Mouse (Mus musculus) liver, embryonic 14.5 days (tissue): ENCODE data around the gene C2cd5. TPM values are rescaled to one million over a fixed set of nuclear protein-coding genes. Genes with fewer than 3 reads are reported as not detected.

Experiments used
- ATAC-seq: fragments of 200-750 bp; cut with Nextera tagmentation; 2 replicates; pipeline ENCODE4 v1.8.0; 2017; ENCODE audit warnings: moderate number of reproducible peaks, mild to moderate bottlenecking, moderate library complexity; ENCODE audit not compliant: insufficient read depth
- DNase-seq, 3 experiments: peaks; one replicate each; pipeline ENCODE4 v3.0.0-alpha.2; 2012 to 2013; ENCODE audit warnings: low read depth in 3 of 3, low spot score in 3 of 3
- H3K27ac ChIP-seq: fragments of 300-500 bp; sonication (generic); 2 replicates; pipeline ENCODE4 v1.5.1; 2014; ENCODE audit warnings: moderate library complexity, mild to moderate bottlenecking, control low read depth, inconsistent platforms
- H3K27me3 ChIP-seq: fragments of 300-500 bp; sonication (generic); 2 replicates; pipeline ENCODE4 v1.6.1; 2014; ENCODE audit warnings: mild to moderate bottlenecking, low read length, moderate library complexity; ENCODE audit not compliant: control insufficient read depth, insufficient read depth
- H3K36me3 ChIP-seq: fragments of 300-500 bp; sonication (generic); replicated peaks from 2 replicates; pipeline ENCODE4 v1.6.1; 2014; ENCODE audit warnings: low read depth; ENCODE audit not compliant: control insufficient read depth, insufficient read depth
- H3K4me1 ChIP-seq, 2 experiments: fragments of 200-500 bp in 1 of 2; fragments of 300-500 bp in 1 of 2; sonication (generic) in 1 of 2; replicated peaks; 2 replicates each; pipeline ENCODE4 v1.6.1; 2012 to 2014; ENCODE audit warnings: antibody characterized with exemption in 1 of 2, inconsistent platforms in 1 of 2, low read length in 1 of 2; ENCODE audit not compliant: control insufficient read depth in 2 of 2, insufficient read depth in 2 of 2
- H3K4me2 ChIP-seq: fragments of 300-500 bp; sonication (generic); 2 replicates; pipeline ENCODE4 v1.6.1; 2014; ENCODE audit warnings: low read depth, mild to moderate bottlenecking, control low read depth, moderate library complexity
- H3K4me3 ChIP-seq, 2 experiments: fragments of 200-500 bp in 1 of 2; fragments of 300-500 bp in 1 of 2; sonication (generic) in 1 of 2; 2 replicates each; pipeline ENCODE4 v1.5.1; 2012 to 2014; ENCODE audit warnings: low read depth in 2 of 2, low read length in 2 of 2, mild to moderate bottlenecking in 2 of 2, control low read depth in 1 of 2, inconsistent platforms in 1 of 2, moderate library complexity in 1 of 2; ENCODE audit not compliant: insufficient read depth in 1 of 2
- H3K9ac ChIP-seq: fragments of 300-500 bp; sonication (generic); replicated peaks from 2 replicates; pipeline ENCODE4 v1.6.1; 2014; ENCODE audit warnings: mild to moderate bottlenecking, control low read depth, moderate library complexity
- H3K9me3 ChIP-seq: fragments of 300-500 bp; sonication (generic); 2 replicates; pipeline ENCODE4 v1.6.1; 2016; ENCODE audit warnings: low read length, mixed read lengths; ENCODE audit not compliant: control insufficient read depth
- CTCF ChIP-seq: IDR thresholded peaks from 2 replicates; pipeline ENCODE4 v1.5.1; 2016; ENCODE audit warnings: antibody characterized with exemption, low read depth, control low read depth
- EP300 ChIP-seq: IDR thresholded peaks from 2 replicates; pipeline ENCODE4 v1.6.1; 2016; ENCODE audit warnings: antibody characterized with exemption, low read depth
- WGBS: fragments of 180-500 bp; shearing (Covaris S2); extraction: QIAGEN DNeasy Blood & Tissue Kit; methylation state at CpG from one replicate; pipeline ENCODE4 v1.1.7; 2014; ENCODE audit not compliant: insufficient replicate concordance; 5-methylcytosine and 5-hydroxymethylcytosine counted together
- polyA plus RNA-seq, 2 experiments: library from polyadenylated mRNA; depleted of rRNA in 1 of 2; stranded (reverse) in 1 of 2; unstranded in 1 of 2; fragments of >200 nt; fragmentation: Nextera tagmentation in 1 of 2; extraction: Ambion mirVana in 1 of 2; gene quantifications; 2 replicates each; pipeline versions ENCODE4 v1.2.1 to v1.2.3; 2012 to 2014

The C2cd5 gene
- polyA plus RNA-seq, 2 experiments = 14.1 to 16.5 TPM

DNA sequence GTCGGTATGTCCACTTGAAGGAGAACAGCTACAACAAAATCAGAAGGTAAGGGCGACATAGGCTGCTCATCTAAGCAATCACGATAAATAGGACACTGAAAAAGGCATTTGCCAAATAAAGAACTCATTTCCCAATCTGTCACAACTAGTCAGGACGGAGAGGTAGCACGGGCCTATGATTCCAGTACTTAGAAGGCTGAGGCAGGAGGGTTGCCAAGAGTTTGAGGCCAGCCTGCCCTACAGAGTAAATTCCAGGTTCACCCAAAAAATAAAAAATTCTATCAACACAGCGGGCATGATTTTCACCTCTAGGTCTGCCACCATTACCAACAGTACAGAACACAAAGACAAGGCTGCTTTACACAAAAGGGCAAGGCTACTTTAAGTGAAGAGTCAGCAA is 8.9 kb downstream of the C2cd5 start:
- ATAC-seq (no peak), DNase-seq (no peak)
- WGBS = 84% methylated on average over 6 of the region's 6 CpGs
- Histone ChIP-seq H3K27me3 (no peaks in the 10 kb centered on the region), H3K9me3 (no peaks in the 10 kb centered on the region), H3K4me3 (no peak overlapping the region), H3K4me2 (no peak overlapping the region), H3K4me1 (peaks cover 0 to 12% of the 10 kb centered on the region in 2 experiments; a peak in 3 of 4 replicates), H3K27ac (no peak overlapping the region), H3K9ac (no peak overlapping the region), H3K36me3 (peaks cover 24% of the 10 kb centered on the region)
- TF ChIP-seq CTCF (no peak), EP300 (no peak)

GRCm38 (mm10) chr6:143087332-143087731 is 12.6 kb downstream of the C2cd5 start:
- Histone ChIP-seq H3K4me2 (no peak overlapping the region), H3K27ac (no peak overlapping the region), H3K36me3 (peaks cover 36% of the 10 kb centered on the region), H3K9ac (no peak overlapping the region), H3K9me3 (no peaks in the 10 kb centered on the region), H3K27me3 (no peaks in the 10 kb centered on the region), H3K4me3 (no peak overlapping the region), H3K4me1 (no peaks in the 10 kb centered on the region)
- TF ChIP-seq CTCF = no peak
- TF ChIP-seq EP300 = no peak
- no peak for DNase-seq
- ATAC-seq = no peak
- WGBS = 58% methylated on average over 4 of the region's 4 CpGs

DNA sequence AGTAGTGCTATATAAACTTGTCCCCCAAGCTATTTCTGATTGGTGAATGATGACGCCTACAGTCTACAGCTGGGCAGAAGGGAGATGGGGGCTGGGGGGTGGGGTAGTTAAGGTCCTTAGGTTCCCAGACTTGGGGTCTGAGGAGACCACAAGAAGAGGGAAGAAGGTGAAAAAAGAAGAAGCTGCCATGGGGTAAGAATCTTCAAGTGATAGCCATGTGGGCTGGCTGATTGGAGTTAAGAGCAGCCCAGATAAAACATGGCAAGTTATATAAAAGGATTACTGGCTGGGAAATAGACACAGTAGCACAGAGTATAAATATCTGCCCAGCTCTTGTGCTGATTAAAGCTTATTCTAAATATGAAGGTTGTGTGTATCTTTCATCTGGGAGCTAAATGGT is 14.0 kb downstream of the C2cd5 start:
- Histone ChIP-seq H3K36me3 (peaks cover 44% of the 10 kb centered on the region), H3K27ac (no peak overlapping the region), H3K27me3 (no peaks in the 10 kb centered on the region), H3K4me2 (no peak overlapping the region), H3K4me3 (no peak overlapping the region), H3K9me3 (no peaks in the 10 kb centered on the region), H3K9ac (no peak overlapping the region), H3K4me1 (no peaks in the 10 kb centered on the region)
- no peak for TF ChIP-seq EP300
- no peak for TF ChIP-seq CTCF
- WGBS = 84% methylated on average over 1 of the region's 1 CpGs
- DNase-seq (no peak), ATAC-seq (no peak)

DNA sequence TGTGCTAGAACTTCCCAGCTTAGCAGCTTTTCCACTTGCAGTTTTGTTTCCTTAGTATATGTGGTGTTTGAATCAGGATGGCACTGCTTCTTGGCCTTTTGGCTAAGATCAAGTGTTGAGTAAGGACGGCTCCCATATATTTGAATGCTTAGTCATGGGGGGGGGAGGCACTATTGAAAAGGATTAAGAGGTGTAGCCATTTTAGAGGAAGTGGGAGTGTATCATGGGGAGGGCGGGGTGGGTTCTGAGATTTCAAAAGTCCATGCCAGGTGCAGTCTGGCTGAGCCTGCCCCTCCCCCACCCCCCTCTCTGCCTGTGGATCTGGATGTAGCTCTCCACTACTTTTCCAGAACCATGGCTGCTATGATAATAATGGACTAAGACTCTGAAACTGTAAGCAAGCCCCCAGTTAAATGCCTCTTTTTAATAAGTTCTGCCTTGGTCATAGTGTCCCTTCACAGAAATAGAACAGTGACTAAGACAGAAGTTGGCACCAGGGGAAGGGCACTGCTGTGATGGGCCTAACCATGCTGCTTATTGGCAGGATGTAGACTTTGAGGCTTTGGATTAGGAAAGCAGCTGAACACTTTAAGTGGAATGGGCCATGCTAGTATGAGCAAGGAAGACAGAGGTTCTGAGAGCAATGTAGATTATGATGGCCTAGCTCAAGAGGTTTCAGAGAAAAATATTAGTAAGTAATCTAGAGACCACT is 15.5 kb downstream of the C2cd5 start:
- ATAC-seq = no peak
- DNase-seq = no peak
- Histone ChIP-seq H3K27me3 (no peaks in the 10 kb centered on the region), H3K4me3 (no peak overlapping the region), H3K36me3 (peaks cover 40% of the 10 kb centered on the region), H3K4me1 (no peaks in the 10 kb centered on the region), H3K9ac (no peak overlapping the region), H3K9me3 (no peaks in the 10 kb centered on the region), H3K27ac (no peak overlapping the region), H3K4me2 (no peak overlapping the region)
- TF ChIP-seq CTCF (no peak), EP300 (no peak)
- 73% methylated on average over 2 of the region's 2 CpGs for WGBS

- Histone ChIP-seq H3K4me2 (no peak overlapping the region), H3K9me3 (no peaks in the 10 kb centered on the region), H3K9ac (no peak overlapping the region), H3K4me1 (no peaks in the 10 kb centered on the region), H3K4me3 (no peak overlapping the region), H3K27me3 (no peaks in the 10 kb centered on the region), H3K27ac (no peak overlapping the region), H3K36me3 (peaks cover 49% of the 10 kb centered on the region)
- WGBS = 79% methylated on average over 13 of the region's 13 CpGs
- no peak for DNase-seq
- TF ChIP-seq EP300 (no peak), CTCF (no peak)
- no peak for ATAC-seq
Measured at GRCm38 (mm10) chr6:143081479-143082106, 18.3 kb downstream of the C2cd5 start.
